Mouse (Mus musculus): ENCODE results near the gene Gclc. TPM values are rescaled to one million over a fixed set of nuclear protein-coding genes. Genes with fewer than 3 reads are reported as not detected.

Gene Gclc
- polyA plus RNA-seq, 1 experiment = 53.1 TPM

GRCm38 (mm10) chr9:77819318-77819717, 65.0 kb downstream of the Gclc start:
- Histone ChIP-seq H3K27ac (ENCODE audit: insufficient read depth, low read length) (no peak overlapping the region), H3K27me3 (ENCODE audit: control insufficient read depth, insufficient read depth, low read length, poor library complexity, severe bottlenecking) (no peaks in the 10 kb centered on the region), H3K36me3 (ENCODE audit: control insufficient read depth, insufficient read depth, low read length, poor library complexity, severe bottlenecking) (no peaks in the 10 kb centered on the region), H3K4me1 (ENCODE audit: control insufficient read depth, insufficient read depth, low read length) (peaks cover 2% of the 10 kb centered on the region), H3K4me3 (ENCODE audit: low read depth, low read length) (no peak overlapping the region), H3K9me3 (replicated peaks; ENCODE audit: control insufficient read depth, insufficient read depth, low read length, poor library complexity, severe bottlenecking) (peaks cover 3% of the 10 kb centered on the region; the same call in 1 of the 2 replicates), H3K9ac (ENCODE audit: low read depth, poor library complexity, severe bottlenecking) (no peak overlapping the region)
- TF ChIP-seq POLR2A (IDR thresholded peaks at IDR 0.05; ENCODE audit: insufficient read depth, low read length) = no peak
- peak; percentile 17 for TF ChIP-seq CTCF (IDR thresholded peaks at IDR 0.05; ENCODE audit: low read depth, low read length)

DNA sequence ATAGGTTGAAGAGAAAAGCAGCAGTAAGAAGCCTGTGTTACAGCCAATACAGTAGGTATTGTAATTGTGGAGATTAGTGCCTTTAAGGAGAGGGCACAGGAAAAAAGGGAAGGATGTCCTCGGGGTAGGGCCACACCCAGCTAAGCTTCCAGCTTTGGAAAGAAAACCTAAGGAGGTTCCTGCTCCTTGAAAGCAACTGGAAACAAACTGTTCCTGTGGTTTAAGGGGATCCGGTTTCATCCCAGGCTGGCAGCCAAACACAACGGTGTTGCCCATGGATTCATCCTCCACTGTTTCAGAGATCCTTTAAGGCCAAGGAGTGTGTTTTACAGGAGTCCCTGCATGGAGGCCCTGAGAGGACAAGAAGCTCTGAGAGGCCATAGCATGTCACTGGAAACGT, 66.5 kb downstream of the Gclc start:
- H3K4me1 ChIP-seq (ENCODE audit: control insufficient read depth, insufficient read depth, low read length) = peaks cover 2% of the 10 kb centered on the region
- H3K27me3 ChIP-seq (ENCODE audit: control insufficient read depth, insufficient read depth, low read length, poor library complexity, severe bottlenecking) = no peaks in the 10 kb centered on the region
- no peak overlapping the region for H3K27ac ChIP-seq (ENCODE audit: insufficient read depth, low read length)
- TF ChIP-seq EP300 (IDR thresholded peaks at IDR 0.05; ENCODE audit: insufficient read depth, low read depth, low read length) (no peak), POLR2A (IDR thresholded peaks at IDR 0.05; ENCODE audit: insufficient read depth, low read length) (no peak), CTCF (IDR thresholded peaks at IDR 0.05; ENCODE audit: low read depth, low read length) (no peak)
- H3K4me3 ChIP-seq (ENCODE audit: low read depth, low read length) = no peak overlapping the region
- peaks cover 3% of the 10 kb centered on the region; the same call in 1 of the 2 replicates for H3K9me3 ChIP-seq (replicated peaks; ENCODE audit: control insufficient read depth, insufficient read depth, low read length, poor library complexity, severe bottlenecking)
- H3K36me3 ChIP-seq (ENCODE audit: control insufficient read depth, insufficient read depth, low read length, poor library complexity, severe bottlenecking) = no peaks in the 10 kb centered on the region
- no peak overlapping the region for H3K9ac ChIP-seq (ENCODE audit: low read depth, poor library complexity, severe bottlenecking)

DNA sequence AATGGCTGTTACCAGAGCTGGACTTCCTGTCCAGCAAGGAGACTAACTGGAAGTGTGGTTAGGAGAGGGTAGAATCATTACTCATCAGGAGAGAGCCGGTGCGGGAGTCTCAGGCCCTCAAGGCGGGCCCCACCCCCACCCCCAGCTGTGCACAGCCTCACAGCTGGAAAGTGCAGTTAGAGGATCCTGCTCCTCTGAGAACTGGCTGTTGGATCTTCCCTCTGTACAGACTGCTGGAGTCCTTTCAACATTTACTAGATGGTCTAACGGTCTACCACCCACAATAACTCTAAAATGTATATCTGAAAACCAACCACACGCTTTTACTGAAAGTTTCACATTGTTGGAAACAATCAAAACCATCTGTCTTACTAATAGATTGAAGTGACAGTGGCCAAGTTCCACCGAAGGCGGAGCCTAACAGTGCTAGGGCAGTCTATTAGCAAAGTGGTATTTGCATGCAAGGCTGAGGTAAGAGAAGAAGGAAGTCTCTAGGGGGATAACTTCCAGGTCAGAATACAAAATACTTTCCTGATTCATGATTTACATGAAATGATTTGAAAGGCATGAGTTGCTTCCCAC, 71.1 kb downstream of the Gclc start:
- Histone ChIP-seq H3K9me3 (replicated peaks; ENCODE audit: control insufficient read depth, insufficient read depth, low read length, poor library complexity, severe bottlenecking) (peaks cover under 1% of the 10 kb centered on the region; the same call in 1 of the 2 replicates), H3K9ac (ENCODE audit: low read depth, poor library complexity, severe bottlenecking) (no peak overlapping the region), H3K27ac (ENCODE audit: insufficient read depth, low read length) (no peak overlapping the region), H3K27me3 (ENCODE audit: control insufficient read depth, insufficient read depth, low read length, poor library complexity, severe bottlenecking) (no peaks in the 10 kb centered on the region), H3K4me1 (ENCODE audit: control insufficient read depth, insufficient read depth, low read length) (peaks cover 1% of the 10 kb centered on the region), H3K4me3 (ENCODE audit: low read depth, low read length) (no peak overlapping the region), H3K36me3 (ENCODE audit: control insufficient read depth, insufficient read depth, low read length, poor library complexity, severe bottlenecking) (no peaks in the 10 kb centered on the region)
- TF ChIP-seq EP300 (IDR thresholded peaks at IDR 0.05; ENCODE audit: insufficient read depth, low read depth, low read length) (0 out of 2 replicates have a peak, but pooled peaks have one; percentile 52), CTCF (IDR thresholded peaks at IDR 0.05; ENCODE audit: low read depth, low read length) (no peak), POLR2A (IDR thresholded peaks at IDR 0.05; ENCODE audit: insufficient read depth, low read length) (no peak)

- H3K4me3 ChIP-seq (ENCODE audit: low read depth, low read length) = no peak overlapping the region
- peaks cover 1% of the 10 kb centered on the region for H3K4me1 ChIP-seq (ENCODE audit: control insufficient read depth, insufficient read depth, low read length)
- H3K9ac ChIP-seq (ENCODE audit: low read depth, poor library complexity, severe bottlenecking) = no peak overlapping the region
- no peaks in the 10 kb centered on the region for H3K36me3 ChIP-seq (ENCODE audit: control insufficient read depth, insufficient read depth, low read length, poor library complexity, severe bottlenecking)
- H3K27me3 ChIP-seq (ENCODE audit: control insufficient read depth, insufficient read depth, low read length, poor library complexity, severe bottlenecking) = no peaks in the 10 kb centered on the region
- no peak overlapping the region for H3K27ac ChIP-seq (ENCODE audit: insufficient read depth, low read length)
- TF ChIP-seq EP300 (IDR thresholded peaks at IDR 0.05; ENCODE audit: insufficient read depth, low read depth, low read length) (no peak), POLR2A (IDR thresholded peaks at IDR 0.05; ENCODE audit: insufficient read depth, low read length) (no peak), CTCF (IDR thresholded peaks at IDR 0.05; ENCODE audit: low read depth, low read length) (no peak)
- H3K9me3 ChIP-seq (replicated peaks; ENCODE audit: control insufficient read depth, insufficient read depth, low read length, poor library complexity, severe bottlenecking) = no peaks in the 10 kb centered on the region
These were observed 71.9 kb downstream of the Gclc start for GRCm38 (mm10) chr9:77826237-77826636.

DNA sequence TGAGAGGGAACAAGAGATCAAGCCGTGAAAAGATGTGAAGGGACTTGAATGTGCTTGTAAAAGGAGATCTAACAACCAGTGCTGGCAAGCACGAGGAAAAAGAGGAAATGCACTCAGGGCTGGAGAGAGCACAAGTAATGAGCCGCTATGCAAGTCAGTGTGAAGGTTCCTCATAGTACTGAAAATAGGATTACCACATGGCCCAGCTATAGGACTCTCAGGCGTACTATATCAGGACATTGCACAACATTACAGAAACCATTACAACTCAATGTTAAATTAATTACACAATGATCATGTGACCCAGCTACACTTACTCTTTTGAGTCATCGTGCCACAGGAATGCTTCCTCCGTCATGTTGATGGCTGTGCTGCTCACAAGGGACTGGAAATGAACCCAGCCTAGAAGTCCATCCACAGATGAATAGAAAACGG, 74.2 kb downstream of the Gclc start:
- no peak overlapping the region for H3K27ac ChIP-seq (ENCODE audit: insufficient read depth, low read length)
- H3K36me3 ChIP-seq (ENCODE audit: control insufficient read depth, insufficient read depth, low read length, poor library complexity, severe bottlenecking) = no peaks in the 10 kb centered on the region
- TF ChIP-seq CTCF (IDR thresholded peaks at IDR 0.05; ENCODE audit: low read depth, low read length) (no peak), EP300 (IDR thresholded peaks at IDR 0.05; ENCODE audit: insufficient read depth, low read depth, low read length) (no peak), POLR2A (IDR thresholded peaks at IDR 0.05; ENCODE audit: insufficient read depth, low read length) (no peak)
- no peaks in the 10 kb centered on the region for H3K9me3 ChIP-seq (replicated peaks; ENCODE audit: control insufficient read depth, insufficient read depth, low read length, poor library complexity, severe bottlenecking)
- no peak overlapping the region for H3K4me3 ChIP-seq (ENCODE audit: low read depth, low read length)
- no peaks in the 10 kb centered on the region for H3K27me3 ChIP-seq (ENCODE audit: control insufficient read depth, insufficient read depth, low read length, poor library complexity, severe bottlenecking)
- H3K9ac ChIP-seq (ENCODE audit: low read depth, poor library complexity, severe bottlenecking) = no peak overlapping the region
- H3K4me1 ChIP-seq (ENCODE audit: control insufficient read depth, insufficient read depth, low read length) = peaks cover 1% of the 10 kb centered on the region

GRCm38 (mm10) chr9:77834259-77834993, 80.1 kb downstream of the Gclc start:
- no peak overlapping the region for H3K4me3 ChIP-seq (ENCODE audit: low read depth, low read length)

More at GRCm38 (mm10) chr9:77834259-77834993, 80.1 kb downstream of the Gclc start:
- Histone ChIP-seq H3K9ac (ENCODE audit: low read depth, poor library complexity, severe bottlenecking) (no peak overlapping the region), H3K27me3 (ENCODE audit: control insufficient read depth, insufficient read depth, low read length, poor library complexity, severe bottlenecking) (no peaks in the 10 kb centered on the region), H3K36me3 (ENCODE audit: control insufficient read depth, insufficient read depth, low read length, poor library complexity, severe bottlenecking) (no peaks in the 10 kb centered on the region), H3K27ac (ENCODE audit: insufficient read depth, low read length) (no peak overlapping the region), H3K9me3 (replicated peaks; ENCODE audit: control insufficient read depth, insufficient read depth, low read length, poor library complexity, severe bottlenecking) (no peaks in the 10 kb centered on the region), H3K4me1 (ENCODE audit: control insufficient read depth, insufficient read depth, low read length) (no peaks in the 10 kb centered on the region)
- no peak for TF ChIP-seq CTCF (IDR thresholded peaks at IDR 0.05; ENCODE audit: low read depth, low read length)
- TF ChIP-seq EP300 (IDR thresholded peaks at IDR 0.05; ENCODE audit: insufficient read depth, low read depth, low read length) = no peak
- TF ChIP-seq POLR2A (IDR thresholded peaks at IDR 0.05; ENCODE audit: insufficient read depth, low read length) = no peak

Measured in ES-Bruce4 (cell line).